Mouse (Mus musculus): Measurements from ENCODE around the gene Cutal. TPM values are rescaled to one million over a fixed set of nuclear protein-coding genes. Genes with fewer than 3 reads are reported as not detected.
"Not testable (repeated sequence)": the region's sequence is repeated elsewhere in the genome, so short reads cannot be mapped to it uniquely, and the experiment has no call there.

The Cutal gene
- 1.6 and 1.7 TPM in 2 replicates for polyA plus RNA-seq (2015; fragmentation: Nextera tagmentation; extraction: Ambion mirVana)

- 0 out of 2 replicates have a peak, but pooled peaks cover 3% of the 10 kb centered on the region for H3K27me3 ChIP-seq (replicated peaks)
- no peak within 1 kb of the TSS for H3K9ac ChIP-seq
These were observed at the start of gene Cutal for GRCm38 (mm10) chr2:34874271-34874670. Cutal (plus strand) TSS chr2:34874396.

GRCm38 (mm10) chr2:34825827-34826459, 48.3 kb upstream of the Cutal start, which contains the start of gene Fbxw2:
Fbxw2 (minus strand) TSS chr2:34826311.
- WGBS = under 1% methylated on average over 54 of the region's 57 CpGs
- peak; percentile 98 for ATAC-seq (ENCODE audit: insufficient read depth, low FRiP score, low read depth)
- H3K4me2 ChIP-seq = peak within 1 kb of the TSS; percentile 83
- peak within 1 kb of the TSS; percentile 89 for H3K4me3 ChIP-seq (replicated peaks)
- peak within 1 kb of the TSS; percentile 76 for H3K27ac ChIP-seq
- peaks cover 9% of the 10 kb centered on the region; the same call in 1 of the 2 replicates for H3K36me3 ChIP-seq
- H3K9me3 ChIP-seq = no peaks in the 10 kb centered on the region
- peaks cover 3% of the 10 kb centered on the region; the same call in 1 of the 2 replicates for H3K4me1 ChIP-seq
- peak within 1 kb of the TSS; percentile 98 for H3K9ac ChIP-seq
- H3K27me3 ChIP-seq (replicated peaks) = no peaks in the 10 kb centered on the region

More at GRCm38 (mm10) chr2:34874271-34874670, at the start of gene Cutal:
- H3K9me3 ChIP-seq = no peaks in the 10 kb centered on the region
- no peak within 1 kb of the TSS for H3K27ac ChIP-seq
- 6% methylated on average over 14 of the region's 14 CpGs for whole genome bisulfite sequencing
- ATAC-seq (ENCODE audit: insufficient read depth, low FRiP score, low read depth) = peak; percentile 41; the same call in 1 of the 2 replicates
- H3K4me1 ChIP-seq = peaks cover 16% of the 10 kb centered on the region; the same call in 1 of the 2 replicates
- H3K36me3 ChIP-seq = no peaks in the 10 kb centered on the region
- H3K4me2 ChIP-seq = peak within 1 kb of the TSS; percentile 49
- peak within 1 kb of the TSS; percentile 28 for H3K4me3 ChIP-seq (replicated peaks)

- Histone ChIP-seq H3K27ac (peak overlapping the region; percentile 76), H3K9ac (peak overlapping the region; percentile 98), H3K36me3 (peaks cover 5% of the 10 kb centered on the region; the same call in 1 of the 2 replicates), H3K9me3 (no peaks in the 10 kb centered on the region), H3K27me3 (replicated peaks) (no peaks in the 10 kb centered on the region), H3K4me3 (replicated peaks) (peak overlapping the region; percentile 89), H3K4me2 (peak overlapping the region; percentile 83), H3K4me1 (peaks cover 3% of the 10 kb centered on the region; the same call in 1 of the 2 replicates)
- WGBS = 33% methylated on average over 20 of the region's 21 CpGs
- peak; percentile 12; the same call in 1 of the 2 replicates for ATAC-seq (ENCODE audit: insufficient read depth, low FRiP score, low read depth)
These were observed 47.5 kb upstream of the Cutal start for GRCm38 (mm10) chr2:34826460-34827231.

- no peak overlapping the region for H3K4me3 ChIP-seq (replicated peaks)
- no peak for ATAC-seq (ENCODE audit: insufficient read depth, low FRiP score, low read depth)
- H3K4me2 ChIP-seq = no peak overlapping the region
- 90% methylated on average over 4 of the region's 4 CpGs for WGBS
- H3K27ac ChIP-seq = no peak overlapping the region
- H3K36me3 ChIP-seq = peaks cover under 1% of the 10 kb centered on the region; the same call in 1 of the 2 replicates
- no peaks in the 10 kb centered on the region for H3K27me3 ChIP-seq (replicated peaks)
- H3K4me1 ChIP-seq = peaks cover 3% of the 10 kb centered on the region; the same call in 1 of the 2 replicates
- no peak overlapping the region for H3K9ac ChIP-seq
- H3K9me3 ChIP-seq = no peaks in the 10 kb centered on the region
These were observed 46.6 kb upstream of the Cutal start for GRCm38 (mm10) chr2:34827591-34827990.

GRCm38 (mm10) chr2:34828026-34828425, 46.2 kb upstream of the Cutal start:
- H3K27ac ChIP-seq = no peak overlapping the region
- 80% methylated on average over 1 of the region's 1 CpGs for WGBS
- no peaks in the 10 kb centered on the region for H3K36me3 ChIP-seq
- no peak overlapping the region for H3K9ac ChIP-seq
- no peaks in the 10 kb centered on the region for H3K27me3 ChIP-seq (replicated peaks)
- peaks cover 3% of the 10 kb centered on the region; the same call in 1 of the 2 replicates for H3K4me1 ChIP-seq
- H3K4me2 ChIP-seq = no peak overlapping the region
- ATAC-seq (ENCODE audit: insufficient read depth, low FRiP score, low read depth) = no peak
- H3K9me3 ChIP-seq = no peaks in the 10 kb centered on the region
- H3K4me3 ChIP-seq (replicated peaks) = no peak overlapping the region

GRCm38 (mm10) chr2:34830066-34830465, 44.1 kb upstream of the Cutal start:
- H3K27me3 ChIP-seq (replicated peaks); H3K27ac ChIP-seq; H3K4me3 ChIP-seq (replicated peaks); ATAC-seq (ENCODE audit: insufficient read depth, low FRiP score, low read depth); H3K9ac ChIP-seq; H3K4me2 ChIP-seq; H3K4me1 ChIP-seq; H3K9me3 ChIP-seq; H3K36me3 ChIP-seq: not testable (repeated sequence)
- WGBS = 95% methylated on average over 17 of the region's 17 CpGs

GRCm38 (mm10) chr2:34832766-34833457, 41.3 kb upstream of the Cutal start, which contains the start of gene Gm34653:
Gm34653 (plus strand) TSS chr2:34833007.
- not testable (repeated sequence) for H3K4me2 ChIP-seq; ATAC-seq (ENCODE audit: insufficient read depth, low FRiP score, low read depth); H3K27me3 ChIP-seq (replicated peaks); H3K4me3 ChIP-seq (replicated peaks); H3K4me1 ChIP-seq; H3K27ac ChIP-seq; H3K36me3 ChIP-seq; H3K9ac ChIP-seq; H3K9me3 ChIP-seq
- 69% methylated on average over 11 of the region's 11 CpGs for WGBS

GRCm38 (mm10) chr2:34833624-34834023, 40.6 kb upstream of the Cutal start:
- WGBS = 84% methylated on average over 17 of the region's 17 CpGs
- Histone ChIP-seq H3K9ac (no peak overlapping the region), H3K36me3 (no peaks in the 10 kb centered on the region), H3K27me3 (replicated peaks) (no peaks in the 10 kb centered on the region), H3K4me2 (no peak overlapping the region), H3K27ac (no peak overlapping the region), H3K4me3 (replicated peaks) (no peak overlapping the region), H3K4me1 (no peaks in the 10 kb centered on the region), H3K9me3 (no peaks in the 10 kb centered on the region)
- ATAC-seq (ENCODE audit: insufficient read depth, low FRiP score, low read depth) = no peak

GRCm38 (mm10) chr2:34835669-34836068, 38.5 kb upstream of the Cutal start:
- 71% methylated on average over 3 of the region's 3 CpGs for WGBS
- Histone ChIP-seq H3K4me2 (no peak overlapping the region), H3K9ac (no peak overlapping the region), H3K27me3 (replicated peaks) (no peaks in the 10 kb centered on the region), H3K36me3 (no peaks in the 10 kb centered on the region), H3K4me3 (replicated peaks) (no peak overlapping the region), H3K4me1 (no peaks in the 10 kb centered on the region), H3K27ac (no peak overlapping the region), H3K9me3 (no peaks in the 10 kb centered on the region)
- ATAC-seq (ENCODE audit: insufficient read depth, low FRiP score, low read depth) = no peak

- WGBS = 73% methylated on average over 5 of the region's 5 CpGs
- ATAC-seq (ENCODE audit: insufficient read depth, low FRiP score, low read depth); H3K36me3 ChIP-seq; H3K4me3 ChIP-seq (replicated peaks); H3K4me1 ChIP-seq; H3K9ac ChIP-seq; H3K27ac ChIP-seq; H3K9me3 ChIP-seq; H3K27me3 ChIP-seq (replicated peaks); H3K4me2 ChIP-seq: not testable (repeated sequence)
These were observed 34.1 kb upstream of the Cutal start for GRCm38 (mm10) chr2:34840143-34840542.

- Histone ChIP-seq H3K9me3 (no peaks in the 10 kb centered on the region), H3K4me1 (no peaks in the 10 kb centered on the region), H3K27ac (no peak overlapping the region), H3K9ac (no peak overlapping the region), H3K4me2 (no peak overlapping the region), H3K27me3 (replicated peaks) (no peaks in the 10 kb centered on the region), H3K36me3 (no peaks in the 10 kb centered on the region), H3K4me3 (replicated peaks) (no peak overlapping the region)
- 84% methylated on average over 8 of the region's 8 CpGs for WGBS
- ATAC-seq (ENCODE audit: insufficient read depth, low FRiP score, low read depth) = no peak
These were observed 32.5 kb upstream of the Cutal start for GRCm38 (mm10) chr2:34841706-34842105.
